Mouse (Mus musculus) left cerebral cortex, postnatal 10 days (tissue): ENCODE measurements at regions not wholly inside any gene's neighbourhood (a gene's known extent, or its start where the extent isn't known, plus 50 kb on each side); places are given as distances from the start of the nearest gene placed in this dataset.

ENCODE experiments used
- DNase-seq, 2 experiments: peaks; one replicate each; pipeline ENCODE4 v3.0.0; 2021 to 2022; ENCODE audit warnings: low spot score in 2 of 2, mixed read lengths in 1 of 2; ENCODE audit errors: extremely low spot score in 1 of 2
- intact Hi-C: fragments of 180-260 bp; cut with DNase I; formaldehyde crosslinking; loops from one replicate; pipeline ENCODE4 v1.15.1; 2025

DNA sequence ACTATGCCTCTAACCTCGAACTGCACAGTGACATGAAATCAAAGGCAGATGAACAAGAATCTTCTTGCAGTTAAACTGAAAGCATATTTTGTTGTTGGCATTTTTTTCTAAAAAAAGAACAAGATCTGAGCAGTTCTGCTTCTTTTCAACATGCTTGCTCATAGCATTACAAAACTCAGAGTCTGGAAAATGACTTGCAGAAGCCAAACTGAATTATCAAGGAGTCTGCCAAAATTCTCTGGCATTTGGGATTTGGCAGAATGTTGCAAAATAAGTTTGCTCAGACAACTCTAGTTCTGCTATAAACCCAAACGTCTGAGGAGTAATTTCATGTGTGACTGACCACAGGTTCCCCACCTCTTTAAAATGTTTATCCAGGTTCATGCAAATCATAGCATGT, 907.3 kb upstream of the Gm37988 start:
- DNase-seq: peak in 1 of 2 experiments; percentile 18
- intact Hi-C loops: no loop called here

DNA sequence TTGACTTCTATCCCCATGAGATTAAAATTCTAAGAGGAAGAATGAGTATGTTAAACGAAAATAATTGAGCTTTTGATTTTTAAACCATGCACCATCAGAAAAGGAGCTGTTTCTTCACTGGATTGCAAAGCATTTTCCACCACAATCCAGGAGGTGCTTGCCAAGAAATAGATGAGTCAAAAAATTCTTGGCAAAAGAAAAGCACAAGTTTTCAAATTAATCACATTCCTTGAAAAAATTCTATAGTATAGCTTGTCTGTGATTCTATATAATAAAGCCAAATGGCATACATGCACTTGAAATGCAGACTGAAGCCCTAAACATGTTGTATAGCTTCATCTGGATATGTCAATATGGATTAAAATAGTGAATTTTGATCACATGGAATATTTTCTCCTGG, 904.3 kb upstream of the Gm37988 start:
- intact Hi-C loops: no loop called here
- DNase-seq: peak in 1 of 2 experiments; percentile 11

DNA sequence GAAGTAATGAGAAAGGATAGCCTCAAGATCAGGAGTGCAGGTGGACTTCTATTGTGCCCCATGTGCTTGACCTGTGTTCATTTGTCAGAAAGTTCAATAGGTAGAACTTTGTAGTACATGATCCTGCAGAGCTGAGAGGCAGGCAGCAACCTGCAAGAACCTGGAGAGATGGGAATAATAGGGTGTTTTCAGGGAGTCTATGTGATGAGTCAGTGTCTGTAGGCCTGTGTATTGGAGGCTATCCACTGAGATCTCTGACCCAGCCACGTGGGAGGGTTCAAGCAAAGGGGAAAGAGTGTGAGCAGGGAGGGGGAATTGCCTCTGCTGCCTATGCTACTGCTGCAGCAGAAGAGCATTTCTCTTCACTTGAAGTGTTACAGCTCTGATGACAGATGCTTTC, 895.2 kb upstream of the Gm37988 start:
- no peak for DNase-seq
- intact Hi-C loops: no loop called here

DNA sequence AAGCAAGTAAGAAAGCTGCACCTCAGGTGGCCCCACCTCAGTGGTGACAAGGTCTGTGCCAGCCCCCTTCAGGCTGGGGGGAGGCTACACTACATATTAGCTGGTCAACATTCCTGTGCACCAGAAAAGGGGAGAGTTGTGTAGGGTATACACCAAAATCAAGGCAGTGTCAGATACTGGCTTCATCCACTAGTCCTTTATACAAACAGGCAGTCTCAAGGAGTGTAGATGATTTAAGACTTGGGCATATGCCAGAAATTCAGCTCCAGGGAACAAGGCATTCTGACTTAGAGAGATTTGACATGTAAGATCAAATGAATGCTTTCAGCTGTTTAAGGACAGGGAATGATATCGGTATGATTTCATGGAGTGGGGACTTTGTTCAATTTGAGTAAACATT, 894.1 kb upstream of the Gm37988 start:
- intact Hi-C loops: no loop called here
- DNase-seq: no peak
